In genomic region chr13:90929847-90930246, GRCm38 (mm10) we compare ENCODE assay signal across 8 mouse cellular contexts. TPM values are rescaled to one million over a fixed set of nuclear protein-coding genes. Genes with fewer than 3 reads are reported as not detected.
DNase-seq lines count a peak whose midpoint lies in the region; ATAC-seq and TF ChIP-seq lines count a peak whose summit lies in the region.

No protein-coding gene starts in this region.

- no peaks in the 10 kb centered on the region for H3K4me1 ChIP-seq in limb, embryonic 13.5 days
- no peaks in the 10 kb centered on the region for H3K4me1 ChIP-seq in thymus, adult 2 months (replicated peaks; ENCODE audit: control insufficient read depth, insufficient read depth, low read length)

- CTCF ChIA-PET in Patski (lab: Charles Lee): interaction anchor here (0.9 to 1.9 kb wide), 5 partner anchors 12 to 767 kb away, joined by 3 to 8 read pairs (median 5); no protein-coding TSS in a partner anchor

- H3K36me3 ChIP-seq in limb, embryonic 13.5 days: peaks cover 42% of the 10 kb centered on the region
- H3K36me3 ChIP-seq in thymus, adult 2 months (ENCODE audit: control insufficient read depth, insufficient read depth, low read length): peaks cover 27% of the 10 kb centered on the region

- ATAC-seq in Patski: peak; percentile 76
- ATAC-seq in limb, embryonic 13.5 days (ENCODE audit: low FRiP score, low read depth): 0 out of 2 replicates have a peak, but pooled peaks have one; percentile 24

- POLR2A ChIA-PET in Patski (lab: Charles Lee): no interaction called here

- H3K4me2 ChIP-seq in limb, embryonic 13.5 days (replicated peaks): no peak overlapping the region

- TF ChIP-seq POLR2A in thymus, adult 2 months (IDR thresholded peaks at IDR 0.05; ENCODE audit: control insufficient read depth, extremely low read depth, insufficient read depth, low read length, poor library complexity): no peak

- in situ Hi-C loops in Patski (cut with MboI; ENCODE audit: low pct_unique_long_range_greater_than_20kb): loop anchor here (5.0 kb wide), 1 partner anchor 702 kb away; no protein-coding TSS in a partner anchor

- no peak overlapping the region for H3K27ac ChIP-seq in limb, embryonic 13.5 days
- no peak overlapping the region for H3K27ac ChIP-seq in thymus, adult 2 months (ENCODE audit: control insufficient read depth, insufficient read depth, low read length)

- DNase-seq in 3T3-L1 (ENCODE audit: low read depth, low spot score) (peak; percentile 86), Patski (ENCODE audit: low read depth, low spot score) (peak; percentile 17)
- DNase-seq in cerebellum, postnatal 14 days: peak; percentile 80 to 87
- DNase-seq in gastrocnemius, adult 18-20 months (ENCODE audit: low spot score): peak; percentile 78
- peak; percentile 86 for DNase-seq in kidney, adult 9 months
- DNase-seq in natural killer cell, adult 2 months (ENCODE audit: low spot score in 2 of 2): peak; percentile 67 to 74
- DNase-seq in thymus, adult 2 months: peak; percentile 70

- H3K9ac ChIP-seq in limb, embryonic 13.5 days: no peak overlapping the region

- no peaks in the 10 kb centered on the region for H3K9me3 ChIP-seq in limb, embryonic 13.5 days

- WGBS in limb, embryonic 13.5 days: 20% methylated on average over 5 of the region's 5 CpGs
- 19% methylated on average over 5 of the region's 5 CpGs for WGBS in thymus, adult 2 months

- no peaks in the 10 kb centered on the region for H3K27me3 ChIP-seq in Patski
- no peaks in the 10 kb centered on the region for H3K27me3 ChIP-seq in limb, embryonic 13.5 days
- no peaks in the 10 kb centered on the region for H3K27me3 ChIP-seq in thymus, adult 2 months (ENCODE audit: control insufficient read depth, insufficient read depth, low read length)

- no peak overlapping the region for H3K4me3 ChIP-seq in limb, embryonic 13.5 days
- no peak overlapping the region for H3K4me3 ChIP-seq in thymus, adult 2 months (ENCODE audit: control insufficient read depth, insufficient read depth, low read length)

- TF ChIP-seq CTCF in Patski (IDR thresholded peaks at IDR 0.05): peak; percentile 83
- no peak for TF ChIP-seq CTCF in thymus, adult 2 months (IDR thresholded peaks at IDR 0.05; ENCODE audit: borderline replicate concordance, control insufficient read depth, extremely low read depth, insufficient read depth, low read length, poor library complexity)

RNA-seq across cellular contexts. Expression of gene Rps23, which starts 7.1 kb away (rescaled TPM):
- polyA plus RNA-seq in Patski (2021): 197 TPM
- total RNA-seq in gastrocnemius, adult 18-20 months (2021): 100 to 1,000 TPM; 188 to 204 TPM
- polyA plus RNA-seq in limb, embryonic 13.5 days (2015; fragmentation: Nextera tagmentation; extraction: Ambion mirVana): 232 and 253 TPM in 2 replicates
- polyA plus RNA-seq in thymus, adult 2 months (2012; rRNA removed): 317 and 333 TPM in 2 replicates

RNA-seq across cellular contexts. Expression of gene Atp6ap1l, which starts 24.7 kb away (rescaled TPM):
- not detected for polyA plus RNA-seq in Patski (2021)
- not detected for total RNA-seq in gastrocnemius, adult 18-20 months (2021)
- 0.32 and 1.6 TPM in 2 replicates for polyA plus RNA-seq in limb, embryonic 13.5 days (2015; fragmentation: Nextera tagmentation; extraction: Ambion mirVana)
- 0.18 TPM in 1 of 2 replicates, not detected in the other for polyA plus RNA-seq in thymus, adult 2 months (2012; rRNA removed)

Comparison
In these comparisons a context has a peak if more than half of its experiments do, and no peak if none do; other contexts are left out.
1. DNase-seq: peak in every context shown above with its lines; median percentile 86 in 3T3-L1; 86 in kidney, adult 9 months; 84 in cerebellum, postnatal 14 days; 78 in gastrocnemius, adult 18-20 months; 70 in natural killer cell, adult 2 months; 70 in thymus, adult 2 months; 17 in Patski.